Mouse (Mus musculus) bone marrow macrophage, adult 2 months (primary cell): ENCODE data around the gene Map2k1.

Experiments used
- CTCF ChIP-seq: IDR thresholded peaks from 2 replicates; pipeline ENCODE4 v1.5.1; 2012; ENCODE audit warnings: low read depth, mild to moderate bottlenecking, low read length, moderate library complexity
- POLR2A ChIP-seq: IDR thresholded peaks from 2 replicates; pipeline ENCODE4 v1.6.1; 2012; ENCODE audit warnings: mild to moderate bottlenecking, low read depth, low read length, borderline replicate concordance

DNA sequence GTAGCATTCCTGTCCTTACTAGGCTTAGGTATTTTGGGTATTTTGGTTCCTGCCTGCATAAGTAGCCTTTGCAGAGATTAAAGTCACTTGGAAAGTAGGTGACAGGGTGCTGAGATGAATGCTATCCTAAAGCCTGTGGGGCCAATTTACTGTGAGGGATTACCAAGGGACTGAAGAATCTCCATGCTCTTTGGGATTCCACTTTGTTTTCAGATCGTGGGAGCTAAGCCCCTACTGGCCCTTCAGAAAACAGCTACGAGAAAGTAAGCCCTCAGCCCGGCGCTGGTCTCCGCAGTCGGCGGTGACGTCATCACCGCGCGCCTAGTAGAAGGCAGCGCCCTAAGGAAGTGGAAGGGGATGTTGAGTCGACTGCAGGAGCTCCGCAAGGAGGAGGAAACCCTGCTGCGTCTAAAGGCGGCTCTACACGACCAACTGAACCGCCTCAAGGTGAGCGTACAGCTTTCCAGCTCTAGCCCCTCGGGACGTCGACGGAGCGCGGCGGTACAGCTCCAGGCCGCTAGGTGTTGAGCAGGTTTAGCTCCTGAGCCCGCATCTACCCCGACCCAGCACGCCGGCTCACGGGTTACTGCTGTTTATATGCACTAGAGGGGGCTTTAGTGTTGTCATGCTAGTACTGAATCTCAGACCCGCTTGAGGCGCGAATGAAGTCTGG lies 74.3 kb downstream of the Map2k1 start, which contains the start of gene Snapc5:
- TF ChIP-seq CTCF (no peak; the same call in 1 of the 2 replicates), POLR2A (peak; percentile 57; the same call in 1 of the 2 replicates)
